Mouse (Mus musculus): ENCODE results near the gene Trhde.

Gene Trhde

DNA sequence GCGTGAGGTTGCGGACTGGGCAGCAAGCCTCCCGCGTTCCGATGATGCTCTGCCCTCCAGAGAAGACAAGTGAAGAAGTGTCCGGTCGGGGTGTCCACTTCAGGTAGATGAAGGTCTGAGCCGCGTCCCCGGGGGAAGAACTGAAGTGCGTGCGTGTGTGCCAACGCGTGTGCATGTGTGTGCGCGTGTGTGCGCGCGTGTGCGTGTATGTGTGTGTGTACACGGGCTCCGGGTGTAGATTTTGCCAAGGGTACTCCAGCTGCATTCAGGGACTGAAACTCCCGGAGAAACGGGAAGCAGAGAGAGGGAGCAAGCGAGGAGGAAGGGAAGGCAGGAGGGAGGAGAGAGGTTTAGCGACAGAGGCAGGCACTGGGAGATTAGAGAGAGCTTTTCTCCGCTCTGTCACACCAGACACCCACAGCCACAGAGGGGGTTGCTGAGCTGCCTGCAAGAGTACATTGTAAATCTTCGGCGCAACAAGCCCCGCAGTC, at the start of gene Trhde:
Trhde (minus strand) TSS at position 147 of the 491 bp plus-strand sequence.
- DNase-seq (ENCODE audit: extremely low read depth, low read depth, low spot score) = no peak

DNA sequence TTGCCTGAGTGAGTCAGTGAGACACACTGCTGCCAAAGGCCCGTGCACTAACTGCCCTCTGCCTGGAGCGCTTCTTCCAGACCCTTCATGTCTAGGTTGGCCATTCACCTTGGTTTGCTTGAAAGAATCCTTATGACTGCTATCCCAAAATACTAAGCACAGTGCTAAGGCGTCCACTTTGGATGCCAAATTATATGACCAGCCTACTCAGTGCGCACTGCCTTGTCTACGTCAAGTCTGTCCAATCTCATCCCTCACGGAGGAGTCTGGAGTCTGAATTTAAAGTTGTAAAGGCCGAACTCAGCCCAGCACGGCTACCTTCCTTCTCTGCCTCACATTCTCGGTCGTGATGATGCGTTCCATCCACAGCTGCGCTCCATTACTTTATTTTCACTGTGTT, 39.9 kb upstream of the Trhde start:
- DNase-seq (ENCODE audit: extremely low read depth, low read depth, low spot score) = no peak

DNA sequence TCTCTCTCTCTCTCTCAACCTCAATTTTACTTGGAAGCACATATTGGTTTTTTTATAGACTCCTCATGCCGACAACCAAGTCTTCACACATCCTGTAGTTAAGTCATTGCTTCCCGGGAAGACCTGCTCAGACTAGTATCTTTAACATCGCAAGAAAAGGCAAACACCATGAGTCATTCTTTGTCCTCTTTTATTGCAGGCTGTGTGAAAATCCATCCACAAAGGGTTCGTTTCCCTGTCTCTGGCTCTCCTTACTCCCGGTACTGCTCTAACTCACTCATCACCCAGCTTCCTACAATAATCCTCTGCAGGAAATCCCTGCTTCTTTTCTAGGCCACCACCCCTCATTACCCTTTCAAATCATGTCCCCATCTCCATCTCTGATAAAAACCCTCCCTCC, 39.3 kb upstream of the Trhde start:
- DNase-seq (ENCODE audit: extremely low read depth, low read depth, low spot score) = no peak

DNA sequence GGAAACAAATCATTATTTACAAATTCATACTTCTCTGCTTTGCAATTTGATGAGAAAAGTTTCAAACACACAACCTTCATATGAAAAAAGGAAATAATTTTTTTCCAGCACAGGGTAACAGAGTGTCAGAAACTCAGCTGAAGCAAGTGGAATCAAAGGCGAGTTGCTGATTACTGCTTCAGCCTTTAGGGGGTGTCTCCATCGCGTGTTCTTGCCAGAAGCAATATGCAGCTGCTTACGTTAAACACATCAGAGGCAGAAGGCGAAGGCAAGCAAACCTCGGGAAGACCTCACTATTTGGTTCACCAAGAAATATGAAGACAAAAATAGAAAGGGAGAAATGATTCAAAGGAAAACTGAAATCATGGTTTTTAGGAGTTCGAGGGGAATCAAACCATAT, 29.2 kb upstream of the Trhde start:
- DNase-seq (ENCODE audit: extremely low read depth, low read depth, low spot score) = no peak

DNA sequence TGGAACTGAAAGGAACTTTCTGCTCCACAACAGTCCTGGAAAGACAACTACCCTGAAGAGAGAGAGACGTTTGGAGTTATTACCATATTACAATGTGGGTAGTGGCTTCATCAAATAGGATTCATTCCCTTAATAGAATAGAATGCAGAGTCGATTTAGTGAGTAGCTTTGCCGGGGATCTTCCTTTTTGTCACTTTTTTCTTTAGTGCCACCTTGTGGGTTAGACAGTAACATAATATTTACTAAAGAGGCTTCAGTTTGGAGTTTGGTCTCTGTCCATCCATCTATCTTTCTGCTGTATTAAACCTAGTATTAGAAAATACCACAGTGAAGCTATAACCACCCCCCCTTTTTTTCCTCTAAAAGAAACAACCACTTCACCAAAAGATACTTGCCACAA, 6.7 kb upstream of the Trhde start:
- DNase-seq (ENCODE audit: extremely low read depth, low read depth, low spot score) = no peak

DNA sequence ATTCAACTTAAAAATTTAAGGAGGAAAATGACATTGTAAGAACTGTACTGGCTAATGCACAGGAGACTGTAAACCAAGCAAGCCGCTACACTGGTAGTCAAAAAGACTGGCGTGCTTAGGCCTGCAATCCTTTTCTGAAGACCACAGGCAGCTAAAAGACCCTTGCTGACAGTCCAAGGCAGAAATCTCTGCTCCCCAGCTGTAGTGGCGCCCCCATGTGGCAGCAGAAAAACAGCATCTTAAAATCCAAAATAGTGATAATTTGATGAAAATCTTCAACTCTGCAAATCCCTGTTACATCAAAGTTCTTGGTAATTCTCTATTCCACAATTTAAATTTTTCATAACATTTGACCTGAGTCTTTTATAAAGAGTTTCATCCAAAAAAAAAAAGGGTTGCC, 3.8 kb upstream of the Trhde start:
- no peak for DNase-seq (ENCODE audit: extremely low read depth, low read depth, low spot score)

DNA sequence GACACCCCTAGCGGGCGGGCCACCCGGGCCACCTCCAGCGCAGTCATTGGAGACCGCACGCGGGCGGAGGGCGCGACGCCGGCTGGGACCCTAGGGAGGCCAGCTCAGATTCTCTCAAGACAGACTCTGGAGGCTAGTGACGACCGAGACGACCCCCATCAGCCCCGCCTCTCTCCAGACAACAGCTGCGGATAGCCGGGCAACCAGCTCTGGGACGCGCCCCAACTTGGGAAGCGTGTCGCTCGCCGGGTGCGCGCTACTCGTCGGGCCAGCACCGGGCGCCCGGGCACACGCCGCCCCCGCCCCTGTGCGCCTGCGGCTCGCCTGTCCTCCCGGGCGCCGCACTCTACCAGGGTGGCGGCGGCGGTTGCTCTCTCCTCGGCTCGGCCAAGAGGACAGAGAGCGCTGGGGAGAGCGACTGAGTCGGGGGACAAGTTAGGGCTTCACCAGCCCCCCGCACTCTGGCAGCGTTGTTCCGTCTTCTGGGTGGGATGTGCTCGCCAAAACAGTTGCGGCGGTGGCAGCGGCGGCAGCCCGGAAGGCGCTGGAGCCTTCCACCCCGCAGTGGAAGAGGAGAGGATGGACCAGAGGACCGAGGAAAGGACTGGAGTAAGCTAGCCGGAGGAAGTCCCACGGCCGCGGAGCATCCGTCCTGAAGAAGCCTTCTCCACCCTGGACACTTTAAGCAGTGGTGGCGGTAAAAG, 498 bp downstream of the Trhde start:
- DNase-seq (ENCODE audit: extremely low read depth, low read depth, low spot score) = no peak

DNA sequence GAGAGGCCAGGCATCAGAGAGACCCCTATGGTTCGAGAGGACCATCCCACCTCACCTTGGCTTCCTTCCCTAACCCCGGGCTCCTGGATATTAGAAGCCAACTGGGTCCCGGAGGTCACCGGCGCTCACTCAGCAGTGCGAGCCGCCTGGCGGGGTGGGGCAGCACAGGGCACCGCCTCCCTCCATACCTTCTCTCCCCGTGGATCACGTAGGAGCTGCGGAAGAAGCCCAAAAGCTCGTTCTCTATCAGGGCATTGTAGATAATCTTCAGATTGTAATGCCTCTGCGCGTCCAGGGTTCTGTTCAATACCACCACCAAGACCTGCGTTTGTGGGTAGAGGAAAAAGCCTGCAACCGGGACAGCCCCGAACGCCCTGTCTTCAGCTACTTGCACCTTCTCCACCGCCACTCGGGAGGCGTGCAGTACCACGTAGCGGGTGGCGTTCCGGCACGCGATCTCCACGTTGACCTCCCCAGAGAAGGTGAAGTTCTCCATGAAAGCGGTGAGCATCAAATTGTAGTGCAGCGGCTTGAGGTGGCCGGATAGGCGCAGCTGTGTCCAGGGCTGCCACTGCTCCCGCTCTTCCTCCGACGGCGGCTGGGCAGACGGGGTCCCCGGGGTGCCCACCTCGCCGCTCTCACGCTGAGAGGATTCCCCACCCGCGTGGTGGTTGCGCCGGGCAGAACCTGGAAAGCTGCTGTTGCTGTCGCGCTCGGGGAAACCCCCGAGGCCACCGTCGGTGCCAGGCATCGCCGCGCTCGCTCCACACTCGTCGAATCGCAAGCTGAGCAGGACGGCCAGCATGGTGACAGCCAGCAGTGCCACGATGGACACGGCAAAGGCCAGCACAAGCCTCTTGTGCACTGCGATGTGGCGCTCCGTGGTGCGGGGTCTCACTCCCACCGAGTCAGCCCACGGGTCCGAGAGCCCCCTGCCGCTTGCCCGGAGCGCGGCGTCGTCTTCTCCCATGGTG, 1.5 kb downstream of the Trhde start:
- DNase-seq (ENCODE audit: extremely low read depth, low read depth, low spot score) = no peak

DNA sequence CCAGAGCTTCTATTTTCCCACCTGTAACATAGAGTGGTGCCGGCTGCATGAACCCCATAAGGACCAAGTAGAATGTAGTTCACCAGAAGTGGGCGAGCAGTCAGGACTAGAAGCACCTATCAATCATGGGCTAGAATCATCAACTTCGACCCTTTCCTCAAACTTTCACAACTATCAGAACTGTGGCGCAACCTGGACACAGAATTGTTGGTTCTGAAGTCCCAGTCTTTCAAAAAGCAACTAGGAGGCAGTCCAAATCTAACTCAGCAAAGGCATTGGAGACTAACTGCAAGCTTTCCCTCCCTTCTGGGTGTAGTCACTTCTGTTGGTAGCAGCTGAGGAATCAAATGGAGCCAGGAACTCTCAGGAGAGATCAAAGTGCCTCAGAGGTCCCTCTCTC, 2.6 kb downstream of the Trhde start:
- no peak for DNase-seq (ENCODE audit: extremely low read depth, low read depth, low spot score)

DNA sequence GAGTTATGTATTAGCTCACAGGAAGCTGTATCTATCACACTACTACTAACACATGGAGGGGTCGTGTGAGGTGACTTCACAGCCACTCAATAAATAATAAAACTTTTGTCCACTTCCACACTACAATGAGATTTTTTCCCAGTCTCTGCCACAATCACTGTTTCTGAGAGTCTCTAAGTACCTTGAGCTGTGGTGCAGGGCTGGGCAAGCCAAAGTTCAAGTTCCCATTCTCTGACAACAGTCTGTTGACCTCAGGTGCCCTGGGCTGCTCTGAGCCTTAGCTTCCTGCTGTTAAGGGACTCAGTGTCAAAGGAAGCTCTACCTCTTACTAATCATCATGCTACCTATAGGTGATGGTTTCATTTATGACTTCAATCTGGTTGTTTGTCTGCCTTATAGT, 3.3 kb downstream of the Trhde start:
- no peak for DNase-seq (ENCODE audit: extremely low read depth, low read depth, low spot score)

DNA sequence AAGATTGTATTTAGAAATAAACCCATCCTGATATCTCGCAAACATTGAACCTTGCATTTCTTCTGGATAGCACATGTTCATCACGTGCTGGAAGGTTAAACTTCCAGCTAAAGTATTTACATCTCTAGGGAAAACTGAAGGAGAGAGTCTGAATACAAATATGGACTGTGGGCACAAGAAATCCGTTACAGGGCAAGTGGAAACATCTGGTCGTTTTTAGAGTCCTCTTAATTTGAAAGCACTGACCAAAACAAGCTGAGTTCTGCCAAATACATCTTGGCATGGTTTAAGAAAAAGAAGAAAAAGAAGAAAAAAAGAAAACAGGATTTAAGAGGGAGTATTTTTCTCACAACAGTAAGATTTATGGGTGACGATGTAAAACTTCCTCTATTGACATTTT, 3.9 kb downstream of the Trhde start:
- DNase-seq (ENCODE audit: extremely low read depth, low read depth, low spot score) = no peak

DNA sequence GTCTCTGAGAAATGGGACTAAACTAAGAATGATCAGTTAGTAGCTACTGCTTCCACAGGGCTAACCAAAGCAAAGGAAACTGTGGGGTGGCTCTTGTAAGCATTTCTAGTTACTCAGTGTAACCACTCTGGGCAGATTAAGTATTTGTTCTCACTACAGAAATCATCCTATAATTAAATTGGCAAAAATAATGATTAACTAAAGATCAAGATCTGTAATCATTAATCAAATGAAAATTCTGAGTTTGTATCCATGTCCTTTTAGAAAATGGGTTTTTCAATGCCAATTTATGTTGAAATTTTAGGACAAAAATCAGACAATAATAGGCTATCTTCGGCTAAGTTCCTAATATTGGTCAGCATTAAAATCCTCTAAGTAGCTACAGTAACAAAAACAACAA, 4.4 kb downstream of the Trhde start:
- DNase-seq (ENCODE audit: extremely low read depth, low read depth, low spot score) = no peak

DNA sequence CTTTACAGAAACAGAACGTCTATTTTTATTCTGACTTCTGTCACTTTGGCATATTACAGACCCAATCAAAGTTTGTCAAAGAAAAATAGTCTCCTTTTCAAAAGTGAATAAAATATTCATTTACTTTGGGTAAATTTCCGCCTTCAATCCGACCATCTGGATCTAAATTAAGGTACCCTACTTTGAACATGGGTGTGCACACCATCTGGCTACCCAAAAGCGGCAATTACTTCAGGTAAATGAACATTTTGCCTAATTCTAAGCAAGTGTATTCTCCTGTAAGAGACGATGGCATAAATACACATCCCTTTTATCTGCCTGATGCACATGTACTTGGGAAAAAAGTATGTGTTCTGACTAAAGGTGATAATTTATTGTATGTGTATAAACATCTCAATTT, 5.2 kb downstream of the Trhde start:
- no peak for DNase-seq (ENCODE audit: extremely low read depth, low read depth, low spot score)

DNA sequence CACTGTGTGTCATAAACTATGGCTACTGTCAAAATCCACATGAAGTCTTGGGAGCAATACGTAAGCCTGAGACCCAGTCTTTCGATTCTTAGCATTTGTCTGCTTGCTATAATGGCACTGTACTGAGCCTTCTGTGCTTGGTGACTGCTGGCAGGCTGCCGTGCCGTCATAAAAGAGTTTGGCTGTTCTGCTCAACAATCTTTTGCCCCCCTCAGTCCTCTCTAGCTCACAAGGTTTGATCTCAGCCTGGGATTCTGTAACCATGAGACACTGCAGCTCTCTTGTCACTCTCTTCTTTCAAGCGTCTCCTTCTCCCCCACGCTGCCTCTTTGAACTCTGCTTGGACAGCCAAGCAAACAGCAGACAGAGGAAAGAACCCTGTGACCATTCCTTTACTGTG, 7.9 kb downstream of the Trhde start:
- DNase-seq (ENCODE audit: extremely low read depth, low read depth, low spot score) = no peak

DNA sequence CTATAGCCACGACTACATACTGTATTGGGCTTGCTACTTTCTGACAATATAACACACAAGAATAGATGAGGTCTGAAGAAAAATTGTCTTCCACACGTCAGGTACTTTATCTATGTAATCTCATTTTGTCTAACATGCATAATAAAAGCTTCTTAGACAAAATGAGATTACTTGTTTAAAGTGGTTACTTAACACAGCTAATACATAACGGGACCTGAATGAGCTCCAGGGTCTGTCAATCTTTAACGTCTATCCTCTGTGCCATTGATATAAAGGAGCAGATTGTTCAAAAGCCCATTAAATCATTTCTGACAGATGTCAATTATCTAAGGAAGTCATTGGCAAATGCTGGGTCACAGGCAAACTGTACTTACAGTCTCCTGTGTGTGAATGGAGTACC, 36.2 kb downstream of the Trhde start:
- no peak for DNase-seq (ENCODE audit: extremely low read depth, low read depth, low spot score)

DNA sequence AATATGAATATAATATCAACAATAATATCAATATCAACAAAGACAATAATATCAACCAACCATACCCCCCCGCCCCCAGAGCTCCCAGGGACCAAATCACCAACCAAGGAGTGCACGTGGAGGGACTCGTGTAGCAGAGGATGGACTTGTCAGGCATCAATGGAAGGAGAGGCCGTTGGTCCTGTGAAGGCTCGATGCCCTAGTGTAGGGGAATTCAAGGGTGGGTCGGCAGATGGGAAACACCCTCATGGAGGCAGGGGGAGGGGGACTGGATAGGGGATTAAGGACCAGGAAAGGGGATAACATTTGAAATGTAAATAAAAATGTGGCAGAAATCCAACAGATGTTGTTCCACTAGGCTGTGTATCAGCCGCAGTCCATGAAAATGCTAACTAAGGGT, 40.0 kb downstream of the Trhde start:
- DNase-seq (ENCODE audit: extremely low read depth, low read depth, low spot score) = no peak

DNA sequence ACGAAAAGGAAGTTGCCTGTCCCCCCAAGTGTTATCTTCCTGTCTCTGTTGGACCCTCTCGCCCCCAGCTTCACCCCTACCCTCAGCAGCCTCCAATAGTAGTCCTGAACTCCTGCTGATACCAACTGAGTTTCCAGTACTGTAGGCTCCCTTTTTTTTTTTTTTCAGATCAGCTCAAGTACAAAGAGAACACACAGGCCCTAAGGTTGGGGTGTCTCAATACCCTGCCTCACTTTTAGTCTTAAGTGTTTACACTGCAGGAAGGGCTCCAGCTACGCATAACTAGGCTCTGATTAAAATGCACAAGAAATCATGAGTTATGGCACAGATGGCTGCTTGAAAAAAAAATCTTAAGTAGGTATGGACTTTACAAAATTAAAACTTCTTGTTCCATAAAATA, 42.9 kb downstream of the Trhde start:
- no peak for DNase-seq (ENCODE audit: extremely low read depth, low read depth, low spot score)

DNA sequence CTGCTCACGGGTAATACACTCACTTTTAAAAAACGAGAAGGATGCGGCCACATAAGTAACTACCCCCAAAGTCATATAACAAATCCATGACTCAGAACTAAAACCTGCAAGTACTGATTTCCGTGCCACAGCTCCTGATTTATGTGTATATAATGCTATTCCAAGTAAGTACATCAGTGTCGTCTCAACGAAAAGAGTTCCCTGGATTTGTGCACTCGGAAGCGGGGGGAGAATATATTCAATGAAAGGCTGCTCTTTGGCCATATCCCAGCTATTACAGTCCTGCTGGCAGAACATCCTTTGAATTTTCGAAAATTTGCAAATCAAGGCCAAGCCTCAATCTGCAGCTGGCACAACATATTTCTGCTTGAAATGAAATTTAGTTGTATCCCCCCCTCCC, 43.5 kb downstream of the Trhde start:
- no peak for DNase-seq (ENCODE audit: extremely low read depth, low read depth, low spot score)

DNA sequence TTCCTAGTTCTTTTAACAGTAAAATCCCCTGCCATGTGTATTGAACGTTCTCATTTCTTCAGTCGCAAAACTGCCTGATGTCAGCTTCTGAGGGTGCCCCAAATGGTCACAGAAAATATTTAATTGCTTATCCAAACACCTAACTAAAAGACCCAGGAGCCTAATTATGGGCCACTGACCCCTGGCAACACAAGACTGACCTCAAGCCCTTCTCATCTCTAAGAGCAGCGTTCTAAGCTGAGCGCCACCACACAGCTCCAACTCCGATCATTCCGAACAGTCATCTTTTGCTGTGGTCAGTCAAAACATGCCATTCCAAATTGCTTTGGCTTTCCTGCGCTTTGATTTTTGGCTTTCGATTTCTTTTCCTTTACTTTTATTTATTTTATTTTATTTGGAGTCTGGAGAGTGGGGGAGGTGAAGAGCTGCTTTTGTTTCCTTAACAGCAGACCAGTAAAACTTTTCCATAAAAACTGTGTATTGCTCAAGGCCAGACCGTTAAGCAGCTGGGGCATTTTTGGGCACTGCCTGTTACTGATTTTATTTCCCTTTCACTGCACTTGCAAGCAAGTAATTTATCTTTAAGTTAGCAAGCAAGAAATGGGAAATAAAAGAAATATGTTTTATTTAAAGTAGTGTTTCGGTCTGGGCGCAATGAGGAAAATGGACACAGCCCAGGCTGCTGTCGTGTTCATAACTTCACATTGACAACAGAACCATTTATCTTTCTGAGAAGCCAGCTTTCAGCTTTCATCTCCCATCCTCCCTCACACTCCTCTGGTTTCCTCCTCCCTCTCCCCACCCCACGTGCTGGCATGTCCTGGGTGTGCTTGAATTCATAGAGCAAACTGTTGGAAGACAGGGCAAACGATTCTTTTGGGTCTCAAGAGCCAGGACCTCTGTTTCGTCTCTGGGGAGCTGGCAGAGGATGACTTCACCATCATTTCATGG, 59.1 kb downstream of the Trhde start:
- DNase-seq (ENCODE audit: extremely low read depth, low read depth, low spot score) = no peak

DNA sequence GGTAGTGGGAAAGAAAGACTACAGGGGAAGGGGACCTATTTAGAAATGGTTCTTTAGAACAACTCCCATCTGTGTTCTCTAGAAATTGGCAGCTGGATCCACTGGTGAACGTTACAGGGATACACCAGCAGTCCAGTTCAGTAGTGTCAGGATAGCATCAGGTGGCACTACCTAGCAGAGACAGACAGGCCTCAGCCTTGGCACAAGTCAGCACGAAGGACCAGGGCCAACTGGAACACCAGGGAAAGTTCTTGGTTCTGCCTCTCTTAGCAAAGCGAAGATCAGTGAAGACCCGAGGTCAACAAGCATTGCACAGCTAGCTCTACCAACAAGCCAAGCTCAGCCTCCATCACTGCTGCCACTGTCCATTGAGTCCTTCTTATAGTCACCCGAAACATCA, 62.2 kb downstream of the Trhde start:
- no peak for DNase-seq (ENCODE audit: extremely low read depth, low read depth, low spot score)

DNA sequence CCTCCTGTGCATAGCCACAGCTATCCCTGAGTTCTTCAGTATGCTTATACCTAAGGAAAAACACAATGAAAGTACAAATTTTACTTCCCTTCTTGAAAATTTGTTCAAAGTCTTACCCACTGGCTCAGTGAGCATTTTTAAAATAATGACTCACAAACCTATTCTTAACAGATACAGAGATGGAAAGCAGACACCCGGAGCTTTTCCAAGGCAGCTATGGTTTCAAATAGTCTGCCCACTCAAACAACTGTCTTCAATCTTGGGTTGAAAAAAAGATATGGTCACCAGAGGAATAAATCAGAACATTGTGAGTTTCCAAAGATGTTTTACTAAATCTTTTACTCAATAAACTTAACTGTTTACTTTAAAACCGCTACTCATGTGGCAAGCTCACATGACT, 64.5 kb downstream of the Trhde start:
- DNase-seq (ENCODE audit: extremely low read depth, low read depth, low spot score) = no peak
